Mouse (Mus musculus) olfactory bulb, adult 2 months (tissue): ENCODE results near the gene Olfr482.

Source experiments
- CTCF ChIP-seq: fragments of 200-500 bp; IDR thresholded peaks from 2 replicates; pipeline ENCODE4 v1.5.1; 2012; ENCODE audit warnings: low read depth, mild to moderate bottlenecking, low read length, moderate library complexity; ENCODE audit not compliant: insufficient read depth
- POLR2A ChIP-seq: fragments of 200-500 bp; IDR thresholded peaks from 2 replicates; pipeline ENCODE4 v1.6.1; 2012; ENCODE audit warnings: mild to moderate bottlenecking, low read depth, low read length, moderate library complexity; ENCODE audit not compliant: insufficient read depth

GRCm38 (mm10) chr7:108100549-108100948 lies 3.2 kb upstream of the Olfr482 start, which contains the start of gene Olfr483:
- no peak for TF ChIP-seq CTCF
- TF ChIP-seq POLR2A: no peak
